Mouse (Mus musculus) megakaryocyte, embryonic 14.5 days (primary cell): ENCODE measurements around the gene Alk. TPM values are rescaled to one million over a fixed set of nuclear protein-coding genes. Genes with fewer than 3 reads are reported as not detected.

ENCODE experiments used
- H3K27me3 ChIP-seq: replicated peaks from 2 replicates; pipeline ENCODE3; 2012; ENCODE audit warnings: inconsistent platforms
- H3K36me3 ChIP-seq: replicated peaks from 2 replicates; pipeline ENCODE3; 2012; ENCODE audit warnings: low read length, inconsistent platforms, mixed read lengths
- H3K4me1 ChIP-seq: 2 replicates; pipeline ENCODE4 v1.6.1; 2012; ENCODE audit warnings: inconsistent platforms
- H3K4me3 ChIP-seq: replicated peaks from 2 replicates; pipeline ENCODE3; 2012; ENCODE audit warnings: moderate library complexity, mild to moderate bottlenecking, inconsistent platforms
- H3K9me3 ChIP-seq: 2 replicates; pipeline ENCODE4 v1.6.1; 2012; ENCODE audit warnings: inconsistent platforms
- FLI1 ChIP-seq: IDR thresholded peaks from 2 replicates; pipeline ENCODE4 v1.6.1; 2012; ENCODE audit warnings: low read length, inconsistent platforms, mixed read lengths
- GATA1 ChIP-seq: IDR thresholded peaks from 3 replicates; pipeline ENCODE4 v1.6.1; 2012; ENCODE audit warnings: mixed read lengths, low read length, inconsistent platforms, borderline replicate concordance
- polyA plus RNA-seq: library from polyadenylated mRNA; stranded (reverse); fragments of >175 nt; gene quantifications from 2 replicates; pipeline ENCODE4 v1.2.3, GENCODE M21; 2012; ENCODE audit warnings: low replicate concordance; ENCODE audit not compliant: insufficient read depth

Alk gene
- polyA plus RNA-seq, 1 experiment, result not detected

DNA sequence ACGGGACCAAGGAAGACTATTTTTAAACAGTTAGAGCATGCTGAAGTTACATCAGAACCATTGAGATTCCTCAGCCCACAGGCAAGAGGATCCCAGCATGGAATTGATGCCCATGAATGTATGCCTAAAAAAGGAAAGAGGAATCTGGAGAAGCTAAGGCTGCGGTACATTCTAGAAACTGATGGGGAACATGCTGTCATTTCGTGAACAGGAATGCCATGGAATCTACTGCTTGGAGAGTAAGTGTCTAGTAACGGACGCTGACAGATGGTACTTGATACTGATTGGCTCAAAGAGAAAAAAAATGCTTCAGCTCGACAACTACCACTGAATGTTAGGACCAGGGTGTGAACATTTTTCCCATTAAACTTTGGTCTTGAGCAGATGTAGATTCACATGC, 69.1 kb downstream of the Alk start:
- no peak overlapping the region for H3K4me3 ChIP-seq
- H3K27me3 ChIP-seq, result no peaks in the 10 kb centered on the region
- H3K4me1 ChIP-seq, result no peaks in the 10 kb centered on the region
- TF ChIP-seq GATA1 (no peak), FLI1 (no peak)
- H3K36me3 ChIP-seq, result no peaks in the 10 kb centered on the region
- H3K9me3 ChIP-seq, result peaks cover 35% of the 10 kb centered on the region

GRCm38 (mm10) chr17:72532266-72532665, 72.2 kb downstream of the Alk start:
- peaks cover 39% of the 10 kb centered on the region for H3K9me3 ChIP-seq
- no peak overlapping the region for H3K4me3 ChIP-seq
- no peaks in the 10 kb centered on the region for H3K27me3 ChIP-seq
- no peaks in the 10 kb centered on the region for H3K4me1 ChIP-seq
- TF ChIP-seq GATA1 (no peak), FLI1 (no peak)
- H3K36me3 ChIP-seq, result no peaks in the 10 kb centered on the region

DNA sequence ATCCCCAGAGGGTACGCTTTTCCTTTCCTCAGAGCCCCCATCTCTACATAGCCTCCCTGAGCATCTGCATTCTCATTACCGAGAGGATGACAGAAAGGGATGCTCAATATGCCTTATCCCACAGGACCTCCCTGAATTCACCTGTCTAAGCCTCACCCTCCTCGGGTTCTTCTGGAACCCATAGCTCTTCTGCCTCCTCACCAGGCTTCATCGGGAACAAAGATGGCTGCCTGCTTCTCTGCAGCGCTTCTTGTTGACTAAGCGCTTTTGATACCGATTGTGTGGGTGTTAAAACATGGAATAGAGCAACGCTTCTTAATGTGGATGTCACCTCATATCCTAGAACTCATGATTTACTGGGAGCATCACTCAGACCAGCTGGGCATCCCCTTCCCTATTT, 75.9 kb downstream of the Alk start:
- H3K4me3 ChIP-seq, result no peak overlapping the region
- TF ChIP-seq GATA1, result no peak
- no peak for TF ChIP-seq FLI1
- H3K36me3 ChIP-seq, result no peaks in the 10 kb centered on the region
- H3K9me3 ChIP-seq, result peaks cover 43% of the 10 kb centered on the region
- no peaks in the 10 kb centered on the region for H3K27me3 ChIP-seq
- no peaks in the 10 kb centered on the region; the same call in 1 of the 2 replicates for H3K4me1 ChIP-seq

DNA sequence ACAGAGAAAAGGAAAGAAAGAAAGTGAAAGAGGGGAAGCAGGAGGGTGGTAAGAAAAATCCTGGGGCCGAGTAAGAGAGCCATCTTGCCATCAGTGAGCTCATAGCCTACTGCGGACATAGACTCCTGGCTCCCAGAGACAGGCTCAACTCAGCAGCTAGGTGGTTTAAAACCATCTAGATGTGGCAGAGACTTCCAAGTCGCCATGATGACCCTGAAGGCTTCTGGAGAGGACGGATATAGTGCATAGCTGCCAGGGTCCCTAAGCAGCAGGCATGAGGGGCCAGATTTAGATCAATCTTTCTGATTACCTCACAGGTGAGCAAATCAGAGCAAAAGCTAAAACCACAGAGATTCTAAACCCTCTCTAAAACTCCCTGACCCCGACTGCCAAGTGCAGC, 76.9 kb downstream of the Alk start:
- peaks cover 39% of the 10 kb centered on the region for H3K9me3 ChIP-seq
- H3K4me3 ChIP-seq, result no peak overlapping the region
- no peaks in the 10 kb centered on the region for H3K27me3 ChIP-seq
- H3K36me3 ChIP-seq, result no peaks in the 10 kb centered on the region
- TF ChIP-seq FLI1 (no peak), GATA1 (no peak)
- H3K4me1 ChIP-seq, result no peaks in the 10 kb centered on the region; the same call in 1 of the 2 replicates

DNA sequence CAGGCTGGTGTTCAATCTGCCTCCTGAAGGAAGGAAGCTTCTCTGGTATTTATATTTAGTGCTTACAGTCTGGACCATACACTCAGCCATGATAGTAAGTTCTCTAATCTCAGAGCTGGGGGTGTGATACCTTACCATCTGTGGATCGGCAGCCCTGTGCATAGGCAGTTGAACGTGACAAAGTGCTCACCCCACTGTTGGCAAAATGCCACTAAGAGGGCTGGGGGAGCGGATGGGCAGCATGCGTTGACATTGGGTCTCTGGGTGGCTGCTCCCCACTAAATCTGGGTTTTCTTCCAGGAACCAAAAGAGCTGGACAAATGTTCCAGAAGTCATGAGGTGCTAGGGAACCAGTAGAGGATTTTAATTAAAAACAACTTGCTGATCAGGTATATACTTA, 78.1 kb downstream of the Alk start:
- Histone ChIP-seq H3K4me3 (no peak overlapping the region), H3K9me3 (peaks cover 33% of the 10 kb centered on the region), H3K4me1 (peaks cover 2% of the 10 kb centered on the region; the same call in 1 of the 2 replicates), H3K36me3 (no peaks in the 10 kb centered on the region), H3K27me3 (no peaks in the 10 kb centered on the region)
- TF ChIP-seq FLI1, result no peak
- TF ChIP-seq GATA1, result no peak

- TF ChIP-seq GATA1 (no peak), FLI1 (no peak)
- no peaks in the 10 kb centered on the region for H3K27me3 ChIP-seq
- peaks cover 5% of the 10 kb centered on the region; the same call in 1 of the 2 replicates for H3K4me1 ChIP-seq
- H3K9me3 ChIP-seq, result peaks cover 31% of the 10 kb centered on the region
- H3K36me3 ChIP-seq, result no peaks in the 10 kb centered on the region
- no peak overlapping the region for H3K4me3 ChIP-seq
Observed at GRCm38 (mm10) chr17:72524839-72525238, 79.6 kb downstream of the Alk start.

GRCm38 (mm10) chr17:72523006-72523405, 81.4 kb downstream of the Alk start:
- TF ChIP-seq FLI1 (no peak), GATA1 (no peak)

GRCm38 (mm10) chr17:72522381-72522780, 82.0 kb downstream of the Alk start:
- H3K27me3 ChIP-seq, result no peaks in the 10 kb centered on the region
- TF ChIP-seq FLI1, result no peak
- TF ChIP-seq GATA1, result no peak
- H3K9me3 ChIP-seq, result peaks cover 20% of the 10 kb centered on the region
- peaks cover 5% of the 10 kb centered on the region; the same call in 1 of the 2 replicates for H3K4me1 ChIP-seq
- no peaks in the 10 kb centered on the region for H3K36me3 ChIP-seq
- H3K4me3 ChIP-seq, result no peak overlapping the region

More at GRCm38 (mm10) chr17:72523006-72523405, 81.4 kb downstream of the Alk start:
- H3K36me3 ChIP-seq, result no peaks in the 10 kb centered on the region
- no peaks in the 10 kb centered on the region for H3K27me3 ChIP-seq
- H3K4me1 ChIP-seq, result peaks cover 5% of the 10 kb centered on the region; the same call in 1 of the 2 replicates
- peaks cover 25% of the 10 kb centered on the region for H3K9me3 ChIP-seq
- H3K4me3 ChIP-seq, result no peak overlapping the region

- Histone ChIP-seq H3K4me3 (peak overlapping the region; percentile 38), H3K9me3 (peaks cover 20% of the 10 kb centered on the region), H3K4me1 (peaks cover 5% of the 10 kb centered on the region; the same call in 1 of the 2 replicates), H3K27me3 (no peaks in the 10 kb centered on the region), H3K36me3 (no peaks in the 10 kb centered on the region)
- TF ChIP-seq GATA1, result no peak
- no peak for TF ChIP-seq FLI1
Observed at GRCm38 (mm10) chr17:72521353-72521752, 83.1 kb downstream of the Alk start.

DNA sequence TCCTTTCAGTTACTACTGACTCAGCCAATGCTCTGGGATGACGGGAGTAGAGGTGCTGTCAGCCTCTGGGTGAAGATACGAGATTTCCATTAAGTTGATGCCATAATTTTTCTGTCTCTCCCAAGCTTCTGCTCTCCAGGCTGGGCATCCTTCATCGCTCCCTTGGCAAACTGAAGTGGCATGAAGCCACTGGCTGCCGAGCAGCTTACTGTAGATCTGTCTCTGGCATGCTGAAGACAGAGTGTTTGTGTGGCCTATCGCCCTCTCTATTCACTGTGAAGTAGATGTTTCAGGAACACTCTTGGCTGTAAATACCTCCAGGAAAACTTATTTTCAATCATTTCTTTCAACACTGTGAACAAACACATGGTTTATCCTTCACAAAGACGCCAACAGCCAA, 93.7 kb downstream of the Alk start:
- peaks cover 26% of the 10 kb centered on the region for H3K9me3 ChIP-seq
- no peak overlapping the region for H3K4me3 ChIP-seq
- no peaks in the 10 kb centered on the region for H3K36me3 ChIP-seq
- no peaks in the 10 kb centered on the region for H3K4me1 ChIP-seq
- H3K27me3 ChIP-seq, result no peaks in the 10 kb centered on the region
- TF ChIP-seq FLI1, result no peak
- TF ChIP-seq GATA1, result no peak
